Mouse (Mus musculus) intestine, embryonic 15.5 days (tissue): ENCODE results near the gene Rtkn2. TPM values are rescaled to one million over a fixed set of nuclear protein-coding genes. Genes with fewer than 3 reads are reported as not detected.
"Not testable (repeated sequence)": the region's sequence is repeated elsewhere in the genome, so short reads cannot be mapped to it uniquely, and the experiment has no call there.

Experiments used
- ATAC-seq: fragments of 200-750 bp; cut with Nextera tagmentation; 2 replicates; pipeline ENCODE4 v1.8.0; 2017; ENCODE audit warnings: moderate TSS enrichment, moderate library complexity
- H3K27ac ChIP-seq: fragments of 300-500 bp; sonication (generic); 2 replicates; pipeline ENCODE4 v1.5.1; 2015; ENCODE audit warnings: mild to moderate bottlenecking, inconsistent platforms
- H3K27me3 ChIP-seq: fragments of 300-500 bp; sonication (generic); replicated peaks from 2 replicates; pipeline ENCODE4 v1.6.1; 2015; ENCODE audit warnings: inconsistent platforms
- H3K36me3 ChIP-seq: fragments of 300-500 bp; sonication (generic); 2 replicates; pipeline ENCODE4 v1.6.1; 2015; ENCODE audit warnings: inconsistent platforms
- H3K4me1 ChIP-seq: fragments of 300-500 bp; sonication (generic); replicated peaks from 2 replicates; pipeline ENCODE4 v1.6.1; 2015; ENCODE audit warnings: inconsistent platforms
- H3K4me2 ChIP-seq: fragments of 300-500 bp; sonication (generic); replicated peaks from 2 replicates; pipeline ENCODE4 v1.6.1; 2015; ENCODE audit warnings: mild to moderate bottlenecking, inconsistent platforms
- H3K4me3 ChIP-seq: fragments of 300-500 bp; sonication (generic); replicated peaks from 2 replicates; pipeline ENCODE4 v1.5.1; 2015; ENCODE audit warnings: inconsistent platforms
- H3K9ac ChIP-seq: fragments of 300-500 bp; sonication (generic); 2 replicates; pipeline ENCODE4 v1.6.1; 2015; ENCODE audit warnings: inconsistent platforms
- H3K9me3 ChIP-seq: fragments of 300-500 bp; sonication (generic); 2 replicates; pipeline ENCODE4 v1.6.1; 2016; ENCODE audit warnings: inconsistent platforms
- WGBS: fragments of 180-500 bp; shearing (Covaris S2); methylation state at CpG from one replicate; pipeline ENCODE4 v1.1.7; 2015; 5-methylcytosine and 5-hydroxymethylcytosine counted together
- polyA plus RNA-seq: library from polyadenylated mRNA; unstranded; fragments of >200 nt; fragmentation: Nextera tagmentation; extraction: Ambion mirVana; gene quantifications from 2 replicates; pipeline ENCODE4 v1.2.1, GENCODE M21; 2015

Gene Rtkn2
- polyA plus RNA-seq, 1 experiment from 2014 or later: 6.1 TPM

- peak; percentile 52 for ATAC-seq
- Histone ChIP-seq H3K4me2 (no peak overlapping the region), H3K4me3 (no peak overlapping the region), H3K4me1 (0 out of 2 replicates have a peak, but pooled peaks cover 5% of the 10 kb centered on the region), H3K9me3 (no peaks in the 10 kb centered on the region), H3K9ac (no peak overlapping the region), H3K27me3 (no peaks in the 10 kb centered on the region), H3K27ac (peak overlapping the region; percentile 46; the same call in 1 of the 2 replicates), H3K36me3 (peaks cover 8% of the 10 kb centered on the region)
- 52% methylated on average over 4 of the region's 4 CpGs for WGBS
These were observed 110.8 kb downstream of the Rtkn2 start for GRCm38 (mm10) chr10:68090197-68090535.

- Histone ChIP-seq H3K27me3 (no peaks in the 10 kb centered on the region), H3K4me1 (0 out of 2 replicates have a peak, but pooled peaks cover 5% of the 10 kb centered on the region), H3K9me3 (no peaks in the 10 kb centered on the region), H3K36me3 (peaks cover 9% of the 10 kb centered on the region), H3K27ac (0 out of 2 replicates have a peak overlapping the region, but pooled peaks have one; percentile 56), H3K4me3 (no peak overlapping the region), H3K9ac (no peak overlapping the region), H3K4me2 (no peak overlapping the region)
- WGBS: 29% methylated on average over 3 of the region's 3 CpGs
- ATAC-seq: no peak
These were observed 111.2 kb downstream of the Rtkn2 start for GRCm38 (mm10) chr10:68090544-68090943.

- H3K36me3 ChIP-seq: peaks cover 10% of the 10 kb centered on the region
- H3K4me1 ChIP-seq: 0 out of 2 replicates have a peak, but pooled peaks cover 5% of the 10 kb centered on the region
- H3K4me3 ChIP-seq: no peak overlapping the region
- no peak; the same call in 1 of the 2 replicates for ATAC-seq
- H3K27me3 ChIP-seq: no peaks in the 10 kb centered on the region
- H3K4me2 ChIP-seq: no peak overlapping the region
- no peak overlapping the region for H3K9ac ChIP-seq
- H3K27ac ChIP-seq: peak overlapping the region; percentile 56; the same call in 1 of the 2 replicates
- WGBS: 80% methylated on average over 11 of the region's 11 CpGs
- H3K9me3 ChIP-seq: no peaks in the 10 kb centered on the region
These were observed 111.6 kb downstream of the Rtkn2 start for GRCm38 (mm10) chr10:68091011-68091410.

DNA sequence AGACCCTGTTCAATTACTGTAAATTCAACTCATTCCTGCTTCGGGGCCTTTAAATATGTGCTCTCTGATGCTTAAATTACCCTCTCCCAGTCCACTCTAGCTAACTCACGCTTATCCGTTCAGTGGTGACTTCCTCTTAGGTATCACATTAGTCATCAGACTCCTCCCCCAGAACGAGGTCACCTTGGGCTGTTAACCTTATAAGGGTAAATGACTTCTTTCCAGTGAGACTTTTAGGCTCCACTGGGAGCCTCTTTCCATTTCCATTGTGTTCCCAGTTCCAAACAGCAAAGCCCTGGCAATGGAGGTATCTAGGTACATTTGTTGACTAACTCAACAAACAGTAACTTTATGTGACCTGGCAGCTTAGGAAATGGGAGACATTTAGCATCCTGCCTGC lies 112.5 kb downstream of the Rtkn2 start:
- Histone ChIP-seq H3K27me3 (no peaks in the 10 kb centered on the region), H3K4me2 (no peak overlapping the region), H3K4me1 (0 out of 2 replicates have a peak, but pooled peaks cover 5% of the 10 kb centered on the region), H3K36me3 (peaks cover 19% of the 10 kb centered on the region), H3K9ac (no peak overlapping the region), H3K9me3 (no peaks in the 10 kb centered on the region), H3K4me3 (no peak overlapping the region), H3K27ac (no peak overlapping the region)
- 83% methylated on average over 4 of the region's 4 CpGs for WGBS
- no peak for ATAC-seq

GRCm38 (mm10) chr10:68093496-68093895 lies 114.1 kb downstream of the Rtkn2 start:
- Histone ChIP-seq H3K27me3 (no peaks in the 10 kb centered on the region), H3K9me3 (no peaks in the 10 kb centered on the region), H3K27ac (no peak overlapping the region), H3K36me3 (peaks cover 35% of the 10 kb centered on the region), H3K4me1 (0 out of 2 replicates have a peak, but pooled peaks cover 5% of the 10 kb centered on the region), H3K4me2 (no peak overlapping the region), H3K9ac (no peak overlapping the region), H3K4me3 (no peak overlapping the region)
- WGBS: 81% methylated on average over 3 of the region's 3 CpGs
- no peak for ATAC-seq

- H3K36me3 ChIP-seq: peaks cover 39% of the 10 kb centered on the region
- ATAC-seq: no peak
These were observed 115.8 kb downstream of the Rtkn2 start for GRCm38 (mm10) chr10:68095136-68095535.

DNA sequence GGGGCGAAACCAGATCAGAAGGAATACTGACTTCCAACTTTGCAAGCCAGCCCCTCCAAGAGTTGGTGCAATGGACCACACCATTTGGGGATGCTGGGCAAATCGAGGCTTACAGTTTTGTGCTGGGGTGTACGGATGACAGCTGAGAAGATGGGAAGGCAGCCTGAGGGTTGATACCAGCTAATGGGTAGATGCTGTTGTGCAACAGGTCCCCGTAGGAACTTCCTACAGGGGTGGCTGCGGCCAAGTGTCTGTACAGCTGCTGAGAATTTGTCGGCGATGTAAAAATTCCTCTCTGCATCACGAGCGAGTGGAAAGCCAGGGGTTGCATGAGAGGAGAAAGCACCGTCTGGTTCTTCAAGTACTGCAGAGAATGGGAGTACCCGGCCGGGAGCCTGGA lies 117.0 kb downstream of the Rtkn2 start:
- Histone ChIP-seq H3K4me1 (0 out of 2 replicates have a peak, but pooled peaks cover 5% of the 10 kb centered on the region), H3K9ac (no peak overlapping the region), H3K4me2 (no peak overlapping the region), H3K36me3 (peaks cover 45% of the 10 kb centered on the region), H3K27me3 (no peaks in the 10 kb centered on the region), H3K9me3 (no peaks in the 10 kb centered on the region), H3K27ac (no peak overlapping the region), H3K4me3 (no peak overlapping the region)
- 93% methylated on average over 12 of the region's 12 CpGs for WGBS
- ATAC-seq: no peak

More at GRCm38 (mm10) chr10:68095136-68095535, 115.8 kb downstream of the Rtkn2 start:
- no peaks in the 10 kb centered on the region for H3K27me3 ChIP-seq
- no peak overlapping the region for H3K4me2 ChIP-seq
- H3K9ac ChIP-seq: no peak overlapping the region
- no peak overlapping the region for H3K4me3 ChIP-seq
- no peaks in the 10 kb centered on the region for H3K9me3 ChIP-seq
- 0 out of 2 replicates have a peak, but pooled peaks cover 5% of the 10 kb centered on the region for H3K4me1 ChIP-seq
- no peak overlapping the region for H3K27ac ChIP-seq
- WGBS: 77% methylated on average over 2 of the region's 2 CpGs

DNA sequence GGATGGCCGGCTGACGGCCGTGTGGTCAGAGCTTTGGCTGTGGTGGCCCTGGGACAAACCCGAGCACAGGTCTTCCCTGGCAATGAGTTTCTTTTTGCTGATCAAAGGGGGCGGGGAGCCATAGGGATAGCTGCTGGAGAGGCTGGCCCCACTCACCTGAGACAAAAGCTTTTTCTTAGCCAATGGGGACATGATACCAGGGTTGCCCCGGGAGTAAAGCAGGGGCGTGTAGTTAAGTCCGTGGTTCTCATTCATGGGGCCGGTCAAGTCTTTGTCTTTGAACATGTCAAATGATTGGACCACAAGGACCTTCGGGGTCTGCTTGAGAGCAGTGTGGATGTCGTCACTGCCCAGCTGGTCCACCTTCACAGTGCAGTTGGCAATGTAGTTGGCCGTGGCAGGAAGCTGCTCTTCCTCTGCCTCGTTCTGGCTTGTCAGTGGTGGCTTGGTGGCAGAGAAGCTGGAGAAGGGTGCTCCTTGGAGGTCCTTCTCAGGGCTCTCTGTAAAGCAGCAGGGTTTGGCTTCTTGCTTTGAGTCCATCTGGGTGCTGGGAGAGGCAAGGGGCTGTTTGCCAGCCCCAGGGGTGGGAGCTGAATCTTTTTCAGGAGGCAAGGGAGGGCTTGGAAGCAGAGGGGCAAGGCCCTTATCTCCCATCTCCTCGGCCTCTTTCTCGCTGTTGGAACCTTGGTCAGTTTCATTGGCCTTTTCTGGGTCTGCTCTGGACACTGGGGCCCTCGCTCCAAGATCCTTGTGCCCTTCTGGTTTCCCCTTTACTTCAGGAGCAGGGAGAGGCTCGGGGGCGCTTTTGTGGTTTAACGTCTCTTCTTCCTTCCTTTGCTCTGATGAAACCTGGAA lies 118.7 kb downstream of the Rtkn2 start:
- no peaks in the 10 kb centered on the region for H3K27me3 ChIP-seq
- H3K4me2 ChIP-seq: no peak overlapping the region
- ATAC-seq: no peak
- H3K9ac ChIP-seq: no peak overlapping the region
- WGBS: 95% methylated on average over 19 of the region's 19 CpGs
- no peak overlapping the region for H3K27ac ChIP-seq
- H3K4me1 ChIP-seq: 0 out of 2 replicates have a peak, but pooled peaks cover 5% of the 10 kb centered on the region
- peaks cover 45% of the 10 kb centered on the region for H3K36me3 ChIP-seq
- no peaks in the 10 kb centered on the region for H3K9me3 ChIP-seq
- H3K4me3 ChIP-seq: no peak overlapping the region

- peaks cover 10% of the 10 kb centered on the region for H3K4me1 ChIP-seq
- not testable (repeated sequence) for ATAC-seq, H3K4me3 ChIP-seq, H3K9ac ChIP-seq, H3K9me3 ChIP-seq, H3K27ac ChIP-seq, H3K27me3 ChIP-seq, H3K4me2 ChIP-seq
- WGBS: 88% methylated on average over 7 of the region's 7 CpGs
- peaks cover 40% of the 10 kb centered on the region for H3K36me3 ChIP-seq
These were observed 120.4 kb downstream of the Rtkn2 start for GRCm38 (mm10) chr10:68099801-68100200.

GRCm38 (mm10) chr10:68100506-68100905 lies 121.1 kb downstream of the Rtkn2 start:
- H3K9ac ChIP-seq: no peak overlapping the region
- 63% methylated on average over 8 of the region's 8 CpGs for WGBS
- no peak overlapping the region for H3K4me2 ChIP-seq
- ATAC-seq: no peak
- peaks cover 36% of the 10 kb centered on the region for H3K36me3 ChIP-seq
- H3K4me3 ChIP-seq: no peak overlapping the region
- no peaks in the 10 kb centered on the region for H3K27me3 ChIP-seq
- H3K27ac ChIP-seq: no peak overlapping the region
- no peaks in the 10 kb centered on the region for H3K9me3 ChIP-seq
- H3K4me1 ChIP-seq: peaks cover 11% of the 10 kb centered on the region

- no peak overlapping the region for H3K27ac ChIP-seq
- peaks cover 32% of the 10 kb centered on the region for H3K36me3 ChIP-seq
- H3K27me3 ChIP-seq: no peaks in the 10 kb centered on the region
- no peaks in the 10 kb centered on the region for H3K9me3 ChIP-seq
- H3K4me1 ChIP-seq: peaks cover 16% of the 10 kb centered on the region
- WGBS: 80% methylated on average over 4 of the region's 4 CpGs
- no peak overlapping the region for H3K4me3 ChIP-seq
- H3K4me2 ChIP-seq: no peak overlapping the region
- ATAC-seq: no peak
- H3K9ac ChIP-seq: no peak overlapping the region
These were observed 121.9 kb downstream of the Rtkn2 start for GRCm38 (mm10) chr10:68101251-68101650.

GRCm38 (mm10) chr10:68102566-68102965 lies 123.2 kb downstream of the Rtkn2 start:
- no peak overlapping the region for H3K4me3 ChIP-seq
- no peak for ATAC-seq
- H3K27ac ChIP-seq: no peak overlapping the region
- peaks cover 16% of the 10 kb centered on the region for H3K4me1 ChIP-seq
- H3K9me3 ChIP-seq: no peaks in the 10 kb centered on the region
- peaks cover 19% of the 10 kb centered on the region for H3K36me3 ChIP-seq
- WGBS: 94% methylated on average over 6 of the region's 6 CpGs
- H3K4me2 ChIP-seq: no peak overlapping the region
- no peaks in the 10 kb centered on the region for H3K27me3 ChIP-seq
- no peak overlapping the region for H3K9ac ChIP-seq
